Mouse (Mus musculus) gonadal fat pad, adult 2 months (tissue): ENCODE measurements around the gene Magt1. TPM values are rescaled to one million over a fixed set of nuclear protein-coding genes. Genes with fewer than 3 reads are reported as not detected.
"Not testable (repeated sequence)": the region's sequence is repeated elsewhere in the genome, so short reads cannot be mapped to it uniquely, and the experiment has no call there.

Experiments used
- DNase-seq: peaks from one replicate; pipeline ENCODE4 v3.0.0-alpha.2; 2012; ENCODE audit warnings: low read depth
- polyA plus RNA-seq: library from polyadenylated mRNA; depleted of rRNA; stranded (reverse); fragments of >200 nt; gene quantifications from 2 replicates; pipeline ENCODE4 v1.2.3, GENCODE M21; 2012; rRNA removed

The Magt1 gene
- polyA plus RNA-seq, result 12.2 and 15.4 TPM in 2 replicates

- DNase-seq, result no peak
These were observed at the start of gene Magt1 for GRCm38 (mm10) chrX:106011465-106012159. Gene Magt1, minus strand, starts transcription at chrX:106011906.

- DNase-seq, result no peak
These were observed 36.5 kb upstream of the Magt1 start for GRCm38 (mm10) chrX:106048191-106048590.

- no peak for DNase-seq
These were observed 34.2 kb upstream of the Magt1 start for GRCm38 (mm10) chrX:106045928-106046327.

GRCm38 (mm10) chrX:106045455-106045854 lies 33.7 kb upstream of the Magt1 start:
- DNase-seq, result no peak

GRCm38 (mm10) chrX:106043863-106044617 lies 32.3 kb upstream of the Magt1 start:
- DNase-seq, result no peak

GRCm38 (mm10) chrX:106037185-106037752 lies 25.6 kb upstream of the Magt1 start:
- DNase-seq, result no peak

- DNase-seq, result no peak
These were observed 24.0 kb upstream of the Magt1 start for GRCm38 (mm10) chrX:106035727-106036126.

GRCm38 (mm10) chrX:106031124-106031523 lies 19.4 kb upstream of the Magt1 start:
- no peak for DNase-seq

- no peak for DNase-seq
These were observed 18.5 kb upstream of the Magt1 start for GRCm38 (mm10) chrX:106030176-106030575.

GRCm38 (mm10) chrX:106027343-106027674 lies 15.6 kb upstream of the Magt1 start:
- DNase-seq, result no peak

GRCm38 (mm10) chrX:106026418-106027342 lies 15.0 kb upstream of the Magt1 start, which contains the start of gene Atp7a:
Gene Atp7a, plus strand, starts transcription at chrX:106027276.
- DNase-seq, result no peak

- DNase-seq, result no peak
These were observed 5.8 kb upstream of the Magt1 start for GRCm38 (mm10) chrX:106017516-106017915.

GRCm38 (mm10) chrX:106017102-106017501 lies 5.4 kb upstream of the Magt1 start:
- no peak for DNase-seq

- DNase-seq, result peak; percentile 54
These were observed 4.0 kb upstream of the Magt1 start, which contains the start of gene Cox7b for GRCm38 (mm10) chrX:106015571-106016322. Gene Cox7b, plus strand, starts transcription at chrX:106015700.

GRCm38 (mm10) chrX:106014741-106015377 lies 3.2 kb upstream of the Magt1 start:
- DNase-seq, result not testable (repeated sequence)

GRCm38 (mm10) chrX:106013217-106013616 lies 1.5 kb upstream of the Magt1 start:
- no peak for DNase-seq

- DNase-seq, result no peak
These were observed 853 bp upstream of the Magt1 start for GRCm38 (mm10) chrX:106012559-106012958.

GRCm38 (mm10) chrX:106010762-106011161 lies 944 bp downstream of the Magt1 start:
- no peak for DNase-seq

- no peak for DNase-seq
These were observed 10.1 kb downstream of the Magt1 start for GRCm38 (mm10) chrX:106001605-106002004.

GRCm38 (mm10) chrX:105957091-105957490 lies 54.6 kb downstream of the Magt1 start:
- not testable (repeated sequence) for DNase-seq
